Mouse (Mus musculus) myocyte (in vitro differentiated cells): ENCODE data around the gene Rrp7a. TPM values are rescaled to one million over a fixed set of nuclear protein-coding genes. Genes with fewer than 3 reads are reported as not detected.

Source experiments
- H3K27me3 ChIP-seq: one replicate; pipeline ENCODE4 v1.6.1; 2011; ENCODE audit not compliant: control insufficient read depth, insufficient read depth, insufficient read length
- H3K36me3 ChIP-seq: one replicate; pipeline ENCODE4 v1.6.1; 2011; ENCODE audit not compliant: control insufficient read depth, insufficient read depth
- H3K4me2 ChIP-seq: one replicate; pipeline ENCODE4 v1.6.1; 2011; ENCODE audit warnings: low read depth, control low read depth
- H3K4me3 ChIP-seq: one replicate; pipeline ENCODE4 v1.5.1; 2011; ENCODE audit warnings: mild to moderate bottlenecking, control low read depth, moderate library complexity
- H3K79me2 ChIP-seq: one replicate; pipeline ENCODE4 v1.6.1; 2011; ENCODE audit not compliant: control insufficient read depth, insufficient read depth
- H3ac ChIP-seq: one replicate; pipeline ENCODE4 v1.6.1; 2011; ENCODE audit not compliant: control insufficient read depth, insufficient read length
- CEBPB ChIP-seq: IDR thresholded peaks from 2 replicates; pipeline ENCODE4 v1.6.1; 2011; ENCODE audit warnings: mild to moderate bottlenecking, moderate library complexity; ENCODE audit not compliant: poor library complexity, insufficient read depth, severe bottlenecking
- E2F4 ChIP-seq: IDR thresholded peaks from one replicate; pipeline ENCODE4 v1.6.1; 2011; ENCODE audit warnings: mild to moderate bottlenecking, control low read depth, moderate library complexity; ENCODE audit not compliant: insufficient read depth
- MAX ChIP-seq: IDR thresholded peaks from one replicate; pipeline ENCODE4 v1.6.1; 2011; ENCODE audit warnings: low read depth, mild to moderate bottlenecking, control low read depth
- MYOD1 ChIP-seq, 3 experiments: IDR thresholded peaks; one replicate each; pipeline ENCODE4 v1.6.1; 2011; ENCODE audit warnings: control low read depth in 2 of 3, low read depth in 2 of 3, mild to moderate bottlenecking in 2 of 3, moderate library complexity in 1 of 3; ENCODE audit not compliant: insufficient read length in 2 of 3, control insufficient read depth in 1 of 3
- MYOG ChIP-seq, 3 experiments: IDR thresholded peaks; one replicate each; pipeline ENCODE4 v1.6.1; 2011; ENCODE audit warnings: control low read depth in 2 of 3, low read depth in 2 of 3, mild to moderate bottlenecking in 2 of 3; ENCODE audit not compliant: insufficient read length in 2 of 3, control insufficient read depth in 1 of 3, insufficient read depth in 1 of 3
- POLR2A ChIP-seq: IDR thresholded peaks from one replicate; pipeline ENCODE4 v1.6.1; 2011; ENCODE audit warnings: low read depth, mild to moderate bottlenecking, control low read depth, moderate library complexity; ENCODE audit not compliant: insufficient read length
- SRF ChIP-seq: IDR thresholded peaks from one replicate; pipeline ENCODE4 v1.6.1; 2011; ENCODE audit warnings: low read depth; ENCODE audit not compliant: control insufficient read depth, insufficient read length
- TCF12 ChIP-seq: IDR thresholded peaks from one replicate; pipeline ENCODE4 v1.6.1; 2011; ENCODE audit warnings: mild to moderate bottlenecking, control low read depth; ENCODE audit not compliant: poor library complexity, insufficient read depth, severe bottlenecking
- TCF3 ChIP-seq: IDR thresholded peaks from one replicate; pipeline ENCODE4 v1.6.1; 2011; ENCODE audit warnings: low read depth, control low read depth; ENCODE audit not compliant: insufficient read length
- USF1 ChIP-seq: IDR thresholded peaks from one replicate; pipeline ENCODE4 v1.6.1; 2011; ENCODE audit warnings: low read depth, mild to moderate bottlenecking, control low read depth, moderate library complexity
- polyA plus RNA-seq: library from polyadenylated mRNA; unstranded; fragments of >200 nt; fragmentation: generic; extraction: Trizol; gene quantifications from one replicate; pipeline ENCODE4 v1.2.1, GENCODE M21; 2012; ENCODE audit warnings: missing spikeins

Rrp7a gene
- polyA plus RNA-seq, 1 experiment: 172 TPM

DNA sequence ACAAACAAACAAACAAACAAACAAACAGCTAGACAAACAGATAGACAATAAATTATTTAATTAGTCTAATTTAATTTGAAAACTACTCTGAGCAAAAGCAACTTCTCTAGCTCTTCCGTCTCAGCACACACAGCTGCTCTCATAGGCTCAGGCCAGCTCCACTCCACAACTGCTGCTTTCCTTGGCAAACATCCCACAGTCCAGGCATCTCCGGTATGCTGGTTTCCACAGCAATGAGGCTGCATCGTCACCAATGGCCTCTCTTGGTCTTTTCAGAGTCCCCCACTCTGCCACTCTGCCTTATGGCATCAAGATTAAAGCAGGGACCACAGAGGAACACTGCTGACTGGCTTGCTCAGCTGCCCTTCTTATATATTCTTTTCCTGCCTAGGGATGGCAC lies 51.7 kb downstream of the Rrp7a start:
- H3ac ChIP-seq: no peak overlapping the region
- H3K27me3 ChIP-seq: peaks cover 13% of the 10 kb centered on the region
- peak in 2 of 3 experiments; percentile 23 to 29 for TF ChIP-seq MYOD1 (IDR thresholded peaks at IDR 0.05; ENCODE audit: control insufficient read depth in 1 of 3, insufficient read length in 2 of 3, low read depth in 2 of 3)
- no peak for TF ChIP-seq POLR2A
- peak in 2 of 3 experiments; percentile 27 to 73 for TF ChIP-seq MYOG (IDR thresholded peaks at IDR 0.05; ENCODE audit: control insufficient read depth in 1 of 3, insufficient read depth in 1 of 3, insufficient read length in 2 of 3, low read depth in 2 of 3)
- peak; percentile 36 for TF ChIP-seq SRF
- no peak overlapping the region for H3K4me3 ChIP-seq
- no peaks in the 10 kb centered on the region for H3K79me2 ChIP-seq
- H3K4me2 ChIP-seq: no peak overlapping the region
- no peaks in the 10 kb centered on the region for H3K36me3 ChIP-seq

DNA sequence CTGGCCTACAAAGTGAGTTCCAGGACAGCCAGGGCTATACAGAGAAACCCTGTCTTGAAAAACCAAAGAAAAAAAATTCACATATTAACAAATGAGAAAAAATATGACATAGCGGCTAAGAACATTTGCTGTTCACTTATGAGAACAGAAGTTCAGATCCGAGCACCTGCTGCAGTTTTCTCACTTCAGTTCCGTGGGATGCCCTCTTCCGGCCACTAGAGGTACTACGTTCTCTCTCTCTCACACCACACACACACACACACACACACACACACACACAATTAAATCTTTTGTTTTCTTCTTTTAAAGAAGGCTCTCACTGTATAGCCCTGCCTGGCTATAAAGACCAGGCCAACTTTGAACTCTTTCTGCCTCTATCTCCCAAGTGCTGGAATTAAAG lies 54.3 kb downstream of the Rrp7a start:
- H3K4me2 ChIP-seq: no peak overlapping the region
- TF ChIP-seq MAX (no peak), MYOD1 (IDR thresholded peaks at IDR 0.05; ENCODE audit: control insufficient read depth in 1 of 3, insufficient read length in 2 of 3, low read depth in 2 of 3) (no peak), TCF3 (no peak), MYOG (IDR thresholded peaks at IDR 0.05; ENCODE audit: control insufficient read depth in 1 of 3, insufficient read depth in 1 of 3, insufficient read length in 2 of 3, low read depth in 2 of 3) (no peak), E2F4 (no peak), CEBPB (no peak), TCF12 (no peak), USF1 (no peak), SRF (no peak), POLR2A (no peak)

GRCm38 (mm10) chr15:83065543-83065942 lies 57.1 kb downstream of the Rrp7a start:
- TF ChIP-seq USF1 (peak; percentile 66), SRF (no peak)
- no peaks in the 10 kb centered on the region for H3K36me3 ChIP-seq
- H3K4me2 ChIP-seq: no peak overlapping the region
- H3ac ChIP-seq: no peak overlapping the region
- H3K79me2 ChIP-seq: no peaks in the 10 kb centered on the region
- H3K27me3 ChIP-seq: peaks cover 11% of the 10 kb centered on the region
- no peak overlapping the region for H3K4me3 ChIP-seq

More for the DNA sequence above, 54.3 kb downstream of the Rrp7a start:
- no peak overlapping the region for H3ac ChIP-seq
- no peaks in the 10 kb centered on the region for H3K27me3 ChIP-seq
- no peak overlapping the region for H3K4me3 ChIP-seq
- no peaks in the 10 kb centered on the region for H3K36me3 ChIP-seq
- no peaks in the 10 kb centered on the region for H3K79me2 ChIP-seq

Other genes with a start within 250 kb of the Rrp7a start
- gene Tcf20, start 134.9 kb downstream of the Rrp7a start, polyA plus RNA-seq: 11.1 TPM
- gene Nfam1, start 89.5 kb downstream of the Rrp7a start, polyA plus RNA-seq: not detected
- gene Serhl, start 33.3 kb downstream of the Rrp7a start, polyA plus RNA-seq: 33.7 TPM
- 85.9 TPM for gene Poldip3, start 26.6 kb upstream of the Rrp7a start, polyA plus RNA-seq
- 707 TPM for gene Cyb5r3, start 49.8 kb upstream of the Rrp7a start, polyA plus RNA-seq
- gene A4galt, start 129.0 kb upstream of the Rrp7a start, polyA plus RNA-seq: 28.4 TPM
- gene Arfgap3, start 227.4 kb upstream of the Rrp7a start, polyA plus RNA-seq: 45.3 TPM